Mouse (Mus musculus): ENCODE results near the gene Papolg.
"Not testable (repeated sequence)": the region's sequence is repeated elsewhere in the genome, so short reads cannot be mapped to it uniquely, and the experiment has no call there.

The Papolg gene

DNA sequence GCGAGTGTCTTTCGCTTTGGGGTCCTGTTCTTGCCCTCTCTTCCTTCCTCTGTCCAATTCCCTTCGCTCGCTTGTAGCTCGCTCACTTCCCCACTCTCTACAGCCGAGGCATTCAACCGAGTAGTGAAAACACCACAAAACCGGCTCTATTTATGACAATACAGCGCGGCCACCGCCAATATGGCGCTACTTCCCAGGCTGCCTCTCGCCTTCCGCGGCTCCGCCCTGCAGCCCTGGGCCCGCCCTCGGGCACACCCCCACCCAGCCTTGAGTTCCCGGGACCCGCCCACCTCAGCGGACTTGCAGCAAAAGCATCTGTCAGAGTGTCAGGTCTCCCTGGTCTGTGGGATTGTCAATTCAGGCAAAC, at the start of gene Papolg:
Gene Papolg, minus strand, starts transcription at position 194 of the 367 bp plus-strand sequence.
- DNase-seq (ENCODE audit: low spot score), result peak; percentile 83

DNA sequence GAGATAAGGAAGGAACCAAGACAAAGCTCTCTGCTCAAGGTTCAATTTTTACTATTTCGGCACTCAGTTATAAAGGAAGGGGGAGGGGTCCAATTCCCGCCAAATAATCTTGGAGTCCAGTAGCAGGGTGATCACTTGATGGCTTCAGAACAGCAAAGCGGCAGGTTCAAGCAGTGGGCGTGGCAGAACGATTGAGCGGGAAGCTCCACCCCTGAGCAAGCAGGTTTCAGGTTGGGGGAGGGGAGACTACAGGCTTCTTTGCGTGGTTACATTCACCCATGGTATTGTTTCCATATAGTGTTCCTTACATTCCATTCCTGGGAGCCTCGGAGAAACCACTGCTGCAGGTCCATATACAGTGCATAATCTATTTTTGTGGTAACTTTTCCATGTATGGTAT, 33.1 kb upstream of the Papolg start:
- DNase-seq (ENCODE audit: low spot score), result not testable (repeated sequence)

DNA sequence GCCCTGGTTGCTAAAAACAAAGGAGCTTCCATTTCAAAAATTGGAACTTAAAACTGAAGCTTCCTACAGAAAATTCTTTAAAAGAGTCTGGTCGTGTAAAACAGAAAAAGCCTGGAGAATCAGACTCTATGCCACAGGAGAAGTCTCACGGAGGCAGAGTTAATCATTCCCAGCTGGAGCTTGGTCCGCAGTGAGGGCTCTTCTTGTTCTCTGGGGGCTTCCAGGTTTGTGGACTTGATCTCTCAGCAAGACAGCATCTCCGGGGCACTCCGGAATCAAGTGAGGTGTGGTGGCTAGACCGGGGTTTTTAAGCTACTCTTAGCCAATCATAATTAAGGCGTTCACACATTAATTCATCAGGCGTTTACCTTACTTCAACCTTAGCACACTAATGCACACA, 32.6 kb upstream of the Papolg start:
- peak; percentile 0 for DNase-seq (ENCODE audit: low spot score)

- DNase-seq (ENCODE audit: low spot score), result not testable (repeated sequence)
Observed at GRCm38 (mm10) chr11:23913824-23914223, 18.8 kb upstream of the Papolg start.

DNA sequence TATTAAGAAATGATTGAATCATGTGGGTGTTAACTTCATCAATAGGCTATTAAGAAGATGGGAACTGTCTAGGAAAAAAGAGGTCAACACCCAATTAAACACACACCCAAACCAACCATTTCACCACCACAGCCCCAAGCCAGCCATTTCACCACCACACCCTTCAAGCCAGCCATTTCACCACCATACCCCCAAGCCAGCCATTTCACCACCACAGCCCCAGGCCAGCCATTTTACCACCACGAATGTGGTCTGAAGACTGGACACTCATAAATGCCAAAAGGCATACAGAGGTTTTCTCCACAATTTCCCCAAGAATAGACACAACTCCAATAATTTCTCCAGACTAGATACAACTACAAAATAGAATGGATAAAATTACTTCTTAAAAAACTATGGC, 8.9 kb upstream of the Papolg start:
- DNase-seq (ENCODE audit: low spot score), result no peak

DNA sequence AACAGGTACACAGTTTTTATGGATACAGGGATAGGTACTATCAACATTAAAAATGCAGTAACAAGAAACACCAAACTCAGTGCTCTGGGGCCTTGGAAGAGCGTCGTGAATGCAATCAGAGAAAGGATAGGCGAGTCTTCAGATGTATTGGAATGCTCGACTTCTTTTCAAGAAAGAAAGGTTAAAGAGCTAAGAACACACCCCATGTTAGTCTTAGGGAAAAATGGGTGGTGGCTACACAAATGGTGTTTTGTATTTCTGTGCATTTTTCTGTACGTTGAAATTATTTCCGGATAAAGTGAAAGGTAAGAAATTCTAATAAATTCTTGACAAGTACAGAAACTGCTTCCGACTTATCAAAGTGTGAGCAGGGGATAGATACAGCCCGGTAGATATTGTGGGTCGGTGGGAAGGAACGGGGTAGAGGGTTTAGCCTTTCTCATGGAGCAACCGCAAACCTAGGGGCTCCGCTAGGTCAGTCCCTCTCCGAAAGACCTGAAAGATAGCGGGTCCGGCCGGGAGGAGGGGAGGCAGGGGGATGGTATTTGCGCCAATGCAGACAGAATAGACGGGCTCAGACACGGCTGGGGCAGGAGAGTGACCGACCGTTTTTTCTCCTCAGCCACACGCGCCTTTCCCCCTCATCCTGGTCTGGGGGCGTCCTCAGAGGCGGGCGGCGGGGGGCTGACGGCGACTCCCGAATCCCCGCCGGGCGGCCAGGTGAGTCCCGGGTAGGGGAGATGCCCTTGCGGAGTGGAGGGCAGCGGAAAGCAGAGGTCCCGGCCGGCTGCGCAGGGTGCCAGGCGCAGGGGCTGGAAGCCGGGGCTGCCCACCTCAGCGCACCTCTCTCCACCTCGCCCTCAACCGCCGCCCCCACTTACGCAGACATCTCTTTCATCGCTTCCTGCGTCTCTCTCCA, 653 bp downstream of the Papolg start:
- peak; percentile 8 for DNase-seq (ENCODE audit: low spot score)

DNA sequence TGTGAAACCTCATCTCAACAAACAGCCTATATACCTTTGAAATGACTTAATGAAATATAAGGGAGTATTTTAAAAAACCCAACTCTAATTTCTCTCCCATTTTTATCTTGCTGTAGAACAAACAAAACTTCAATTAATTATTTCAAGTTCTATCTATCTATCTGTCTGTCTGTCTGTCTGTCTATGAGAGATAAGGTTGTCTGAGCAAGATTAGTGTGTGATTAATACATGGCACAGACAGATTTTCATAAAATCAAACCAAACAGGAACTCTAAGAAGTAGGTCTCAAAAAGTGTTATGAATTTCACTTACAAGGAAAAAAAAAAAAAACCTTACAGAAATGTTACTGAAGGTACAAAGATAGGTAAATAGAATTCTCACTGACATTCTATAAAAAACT, 1.5 kb downstream of the Papolg start:
- DNase-seq (ENCODE audit: low spot score), result no peak

DNA sequence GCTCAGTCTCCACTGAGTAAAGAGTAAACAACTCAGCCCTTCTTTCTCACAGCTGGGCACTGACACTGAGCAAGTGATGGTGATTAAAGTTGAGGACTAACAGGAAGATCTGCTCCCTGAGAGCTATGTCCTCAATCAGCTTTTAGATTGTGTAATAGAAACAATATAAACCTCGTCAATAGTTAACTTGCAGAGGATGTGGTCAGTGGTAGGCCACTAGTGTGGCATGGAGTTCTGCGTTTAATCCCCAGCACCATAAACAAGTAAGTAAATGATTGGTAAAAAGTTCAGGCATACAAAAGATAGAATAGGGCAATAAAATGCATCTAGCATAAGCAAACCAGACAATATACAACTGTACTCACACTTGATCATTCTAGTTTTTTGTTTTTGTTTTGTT, 30.7 kb downstream of the Papolg start:
- no peak for DNase-seq (ENCODE audit: low spot score)

DNA sequence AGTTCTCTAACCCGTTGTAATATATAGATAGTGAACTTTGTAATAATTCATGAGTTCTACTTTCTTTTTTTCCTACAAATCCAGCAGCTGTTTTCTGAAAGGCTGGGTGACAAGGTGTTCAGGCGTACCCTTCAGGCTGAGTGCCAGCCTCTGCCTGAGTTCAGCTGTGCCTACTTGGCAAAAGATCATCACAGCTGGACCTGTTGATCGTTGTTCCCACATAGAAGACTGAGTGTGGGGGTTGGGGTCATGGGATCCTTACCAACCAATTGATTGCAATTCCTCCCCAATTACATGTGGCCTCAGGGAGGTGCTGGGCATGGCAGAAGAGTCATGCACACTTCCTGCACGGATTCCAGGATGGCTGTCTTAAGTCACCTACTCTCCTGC, 38.3 kb downstream of the Papolg start:
- no peak for DNase-seq (ENCODE audit: low spot score)

GRCm38 (mm10) chr11:23856054-23856722, 38.9 kb downstream of the Papolg start:
- no peak for DNase-seq (ENCODE audit: low spot score)

DNA sequence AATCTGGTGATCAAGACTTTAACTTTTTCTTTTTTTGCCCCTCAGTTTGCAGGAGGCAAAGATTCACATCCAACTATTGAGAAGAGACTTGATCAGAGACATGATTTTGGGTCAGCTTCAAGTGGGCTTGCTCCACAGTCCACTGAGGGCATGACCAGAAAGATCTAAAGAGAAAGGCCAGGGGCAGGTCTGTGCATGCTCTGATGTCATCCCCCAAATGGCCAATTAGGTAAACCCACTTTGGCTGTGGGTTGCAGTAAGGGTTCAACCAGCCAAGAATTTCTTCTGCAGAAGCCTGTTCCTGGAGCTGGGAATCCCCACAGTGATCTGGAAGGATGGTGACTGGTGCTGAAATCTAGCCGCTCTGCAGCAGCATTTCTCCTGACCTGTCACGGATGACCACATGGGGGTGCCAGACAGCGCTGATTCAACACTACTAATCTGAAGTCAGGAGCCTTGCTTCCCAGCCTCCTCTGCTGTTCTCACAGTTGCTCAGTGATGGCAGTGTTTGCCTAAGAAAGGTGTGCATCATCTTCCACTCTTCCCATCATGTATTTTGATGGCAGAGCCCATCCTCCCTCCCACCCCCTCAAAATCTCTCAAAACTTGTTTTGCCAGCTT, 39.8 kb downstream of the Papolg start:
- peak; percentile 21 for DNase-seq (ENCODE audit: low spot score)

DNA sequence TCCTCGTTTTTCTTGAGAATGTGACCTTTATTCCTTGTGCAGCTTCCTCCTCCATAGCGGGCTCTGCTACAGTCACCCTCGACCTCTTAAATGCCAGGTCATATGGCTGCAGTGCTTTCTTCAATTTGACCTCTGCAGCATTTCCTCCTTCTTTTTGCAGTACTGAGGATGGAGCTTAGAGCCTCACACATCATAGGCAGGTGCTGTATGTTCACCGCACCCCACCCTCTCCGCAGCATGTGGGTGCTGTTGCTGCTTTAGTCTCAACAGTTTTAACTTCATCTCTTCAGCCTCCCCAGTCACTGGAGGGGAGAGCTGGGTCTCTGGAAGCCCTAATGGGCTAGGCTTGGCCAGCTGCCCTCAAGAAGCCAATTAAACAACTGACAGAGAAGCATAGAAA, 41.7 kb downstream of the Papolg start:
- DNase-seq (ENCODE audit: low spot score), result no peak

DNA sequence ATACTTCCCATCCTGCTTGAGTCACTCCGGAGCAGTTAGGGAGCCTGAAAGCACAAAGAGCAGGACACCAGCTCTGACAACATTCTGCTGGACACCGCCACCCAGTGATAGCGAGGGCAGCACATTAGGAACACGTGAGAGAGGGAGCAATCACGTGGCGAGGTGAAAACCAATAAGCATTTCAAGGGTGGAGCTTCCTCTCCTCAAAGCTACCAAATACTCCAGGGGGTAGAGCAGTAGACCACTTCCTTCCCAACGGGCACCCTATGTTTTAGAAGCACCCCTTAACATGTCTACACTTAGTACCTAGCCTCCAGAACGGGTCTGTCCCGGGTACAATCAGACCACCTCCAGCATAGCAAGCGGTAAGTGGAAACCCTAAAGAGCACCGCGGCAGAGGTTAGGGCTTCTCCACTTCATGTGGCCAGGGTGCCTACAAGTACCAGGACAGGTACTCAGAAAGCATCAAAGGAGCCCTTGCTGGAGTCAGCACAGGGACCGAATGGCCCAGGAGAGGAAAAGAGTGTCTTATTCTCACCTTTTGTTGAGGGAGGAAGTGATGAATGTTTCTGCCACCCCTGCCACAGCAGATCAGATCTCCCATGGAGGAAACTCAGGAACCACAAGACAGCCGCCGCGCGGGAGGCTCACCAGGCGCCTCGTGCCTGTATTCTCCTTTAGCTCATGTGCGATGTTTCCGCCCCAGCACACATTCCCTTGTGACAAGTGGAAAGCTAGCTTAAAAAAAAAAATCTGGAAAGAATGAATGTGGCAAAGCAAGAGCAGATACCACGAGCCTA, 48.8 kb downstream of the Papolg start:
- DNase-seq (ENCODE audit: low spot score), result no peak

- DNase-seq (ENCODE audit: low spot score), result no peak
Observed at GRCm38 (mm10) chr11:23823244-23823643, 71.8 kb downstream of the Papolg start.

GRCm38 (mm10) chr11:23821652-23822051, 73.4 kb downstream of the Papolg start:
- no peak for DNase-seq (ENCODE audit: low spot score)

DNA sequence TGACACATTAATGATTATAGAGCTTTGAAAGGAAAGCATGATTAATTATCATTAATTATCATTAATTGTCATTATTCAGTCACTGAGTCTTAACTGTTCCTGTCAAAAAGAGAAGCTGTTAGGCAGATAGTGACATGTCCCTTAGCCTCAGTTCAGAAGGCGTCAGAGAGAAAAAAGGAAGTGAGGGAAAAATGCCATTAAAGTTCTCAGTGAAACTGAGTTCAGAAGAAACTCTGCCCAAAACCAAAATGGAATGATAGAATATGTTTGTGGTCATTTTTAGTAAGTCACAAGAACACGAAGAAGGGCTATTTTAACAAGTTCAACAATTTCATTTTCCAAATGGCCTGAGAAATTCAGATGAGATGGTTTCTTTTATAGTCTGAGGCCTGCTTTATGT, 74.1 kb downstream of the Papolg start:
- DNase-seq (ENCODE audit: low spot score), result no peak

- DNase-seq (ENCODE audit: low spot score), result no peak
Observed at GRCm38 (mm10) chr11:23818745-23819144, 76.3 kb downstream of the Papolg start.

Measured in c-Kit-positive CD71-positive TER-119-positive erythroid progenitor cells, embryonic 14.5 days (primary cell).